Mouse (Mus musculus): ENCODE results near the gene Adam19. TPM values are rescaled to one million over a fixed set of nuclear protein-coding genes. Genes with fewer than 3 reads are reported as not detected.

Gene Adam19
- polyA plus RNA-seq, 1 experiment from 2014 or later, result 8.3 TPM

- Histone ChIP-seq H3K4me1 (ENCODE audit: control insufficient read depth, insufficient read depth, low read length) (no peaks in the 10 kb centered on the region), H3K9ac (replicated peaks; ENCODE audit: low read length) (no peak overlapping the region), H3K27ac (replicated peaks; ENCODE audit: low read depth, low read length) (no peak overlapping the region), H3K4me2 (ENCODE audit: low read length) (no peak overlapping the region), H3K4me3 (replicated peaks; ENCODE audit: low read depth, low read length) (no peak overlapping the region), H3K36me3 (ENCODE audit: control insufficient read depth, insufficient read depth, low read length) (no peaks in the 10 kb centered on the region), H3K27me3 (ENCODE audit: control insufficient read depth, insufficient read depth, low read length) (no peaks in the 10 kb centered on the region), H3K9me3 (ENCODE audit: control insufficient read depth, low read length) (no peaks in the 10 kb centered on the region)
- DNase-seq (no peak), ATAC-seq (ENCODE audit: low FRiP score, low TSS enrichment) (no peak)
- WGBS, result 91% methylated on average over 3 of the region's 3 CpGs
Measured at GRCm38 (mm10) chr11:46084568-46084967, 28.8 kb downstream of the Adam19 start.

GRCm38 (mm10) chr11:46085398-46086163 is 29.8 kb downstream of the Adam19 start:
- Histone ChIP-seq H3K27me3 (ENCODE audit: control insufficient read depth, insufficient read depth, low read length) (no peaks in the 10 kb centered on the region), H3K9ac (replicated peaks; ENCODE audit: low read length) (no peak overlapping the region), H3K27ac (replicated peaks; ENCODE audit: low read depth, low read length) (no peak overlapping the region), H3K36me3 (ENCODE audit: control insufficient read depth, insufficient read depth, low read length) (no peaks in the 10 kb centered on the region), H3K4me1 (ENCODE audit: control insufficient read depth, insufficient read depth, low read length) (no peaks in the 10 kb centered on the region), H3K4me2 (ENCODE audit: low read length) (no peak overlapping the region), H3K4me3 (replicated peaks; ENCODE audit: low read depth, low read length) (no peak overlapping the region), H3K9me3 (ENCODE audit: control insufficient read depth, low read length) (no peaks in the 10 kb centered on the region)
- DNase-seq, result no peak
- WGBS, result 94% methylated on average over 10 of the region's 10 CpGs
- no peak for ATAC-seq (ENCODE audit: low FRiP score, low TSS enrichment)

GRCm38 (mm10) chr11:46086446-46086845 is 30.7 kb downstream of the Adam19 start:
- DNase-seq (no peak), ATAC-seq (ENCODE audit: low FRiP score, low TSS enrichment) (no peak)
- Histone ChIP-seq H3K27ac (replicated peaks; ENCODE audit: low read depth, low read length) (no peak overlapping the region), H3K9ac (replicated peaks; ENCODE audit: low read length) (no peak overlapping the region), H3K36me3 (ENCODE audit: control insufficient read depth, insufficient read depth, low read length) (no peaks in the 10 kb centered on the region), H3K4me2 (ENCODE audit: low read length) (no peak overlapping the region), H3K27me3 (ENCODE audit: control insufficient read depth, insufficient read depth, low read length) (no peaks in the 10 kb centered on the region), H3K4me1 (ENCODE audit: control insufficient read depth, insufficient read depth, low read length) (no peaks in the 10 kb centered on the region), H3K9me3 (ENCODE audit: control insufficient read depth, low read length) (no peaks in the 10 kb centered on the region), H3K4me3 (replicated peaks; ENCODE audit: low read depth, low read length) (no peak overlapping the region)
- 81% methylated on average over 3 of the region's 3 CpGs for WGBS

GRCm38 (mm10) chr11:46089081-46089713 is 33.4 kb downstream of the Adam19 start:
- Histone ChIP-seq H3K27ac (replicated peaks; ENCODE audit: low read depth, low read length) (no peak overlapping the region), H3K36me3 (ENCODE audit: control insufficient read depth, insufficient read depth, low read length) (no peaks in the 10 kb centered on the region), H3K9me3 (ENCODE audit: control insufficient read depth, low read length) (no peaks in the 10 kb centered on the region), H3K4me1 (ENCODE audit: control insufficient read depth, insufficient read depth, low read length) (no peaks in the 10 kb centered on the region), H3K4me3 (replicated peaks; ENCODE audit: low read depth, low read length) (no peak overlapping the region), H3K27me3 (ENCODE audit: control insufficient read depth, insufficient read depth, low read length) (no peaks in the 10 kb centered on the region), H3K4me2 (ENCODE audit: low read length) (no peak overlapping the region), H3K9ac (replicated peaks; ENCODE audit: low read length) (no peak overlapping the region)
- no peak for DNase-seq
- 86% methylated on average over 4 of the region's 4 CpGs for WGBS
- ATAC-seq (ENCODE audit: low FRiP score, low TSS enrichment), result no peak

- Histone ChIP-seq H3K27me3 (ENCODE audit: control insufficient read depth, insufficient read depth, low read length) (no peaks in the 10 kb centered on the region), H3K9ac (replicated peaks; ENCODE audit: low read length) (no peak overlapping the region), H3K27ac (replicated peaks; ENCODE audit: low read depth, low read length) (no peak overlapping the region), H3K4me2 (ENCODE audit: low read length) (no peak overlapping the region), H3K36me3 (ENCODE audit: control insufficient read depth, insufficient read depth, low read length) (peaks cover 8% of the 10 kb centered on the region; the same call in 1 of the 2 replicates), H3K4me3 (replicated peaks; ENCODE audit: low read depth, low read length) (no peak overlapping the region), H3K9me3 (ENCODE audit: control insufficient read depth, low read length) (no peaks in the 10 kb centered on the region), H3K4me1 (ENCODE audit: control insufficient read depth, insufficient read depth, low read length) (no peaks in the 10 kb centered on the region)
- 92% methylated on average over 10 of the region's 10 CpGs for WGBS
- no peak for DNase-seq
- ATAC-seq (ENCODE audit: low FRiP score, low TSS enrichment), result no peak
Measured at GRCm38 (mm10) chr11:46090036-46090725, 34.4 kb downstream of the Adam19 start.

- Histone ChIP-seq H3K9me3 (ENCODE audit: control insufficient read depth, low read length) (no peaks in the 10 kb centered on the region), H3K4me1 (ENCODE audit: control insufficient read depth, insufficient read depth, low read length) (no peaks in the 10 kb centered on the region), H3K27ac (replicated peaks; ENCODE audit: low read depth, low read length) (no peak overlapping the region), H3K9ac (replicated peaks; ENCODE audit: low read length) (no peak overlapping the region), H3K4me3 (replicated peaks; ENCODE audit: low read depth, low read length) (no peak overlapping the region), H3K4me2 (ENCODE audit: low read length) (no peak overlapping the region), H3K36me3 (ENCODE audit: control insufficient read depth, insufficient read depth, low read length) (peaks cover 8% of the 10 kb centered on the region; the same call in 1 of the 2 replicates), H3K27me3 (ENCODE audit: control insufficient read depth, insufficient read depth, low read length) (no peaks in the 10 kb centered on the region)
- WGBS, result 74% methylated on average over 10 of the region's 10 CpGs
- ATAC-seq (ENCODE audit: low FRiP score, low TSS enrichment) (no peak), DNase-seq (no peak)
Measured at GRCm38 (mm10) chr11:46090951-46091667, 35.3 kb downstream of the Adam19 start.

GRCm38 (mm10) chr11:46092121-46092520 is 36.3 kb downstream of the Adam19 start:
- no peak overlapping the region for H3K4me3 ChIP-seq (replicated peaks; ENCODE audit: low read depth, low read length)
- H3K4me1 ChIP-seq (ENCODE audit: control insufficient read depth, insufficient read depth, low read length), result no peaks in the 10 kb centered on the region
- DNase-seq (no peak), ATAC-seq (ENCODE audit: low FRiP score, low TSS enrichment) (no peak)
- 87% methylated on average over 4 of the region's 4 CpGs for WGBS
- H3K9ac ChIP-seq (replicated peaks; ENCODE audit: low read length), result no peak overlapping the region
- no peak overlapping the region for H3K4me2 ChIP-seq (ENCODE audit: low read length)
- no peak overlapping the region for H3K27ac ChIP-seq (replicated peaks; ENCODE audit: low read depth, low read length)
- peaks cover 8% of the 10 kb centered on the region; the same call in 1 of the 2 replicates for H3K36me3 ChIP-seq (ENCODE audit: control insufficient read depth, insufficient read depth, low read length)
- no peaks in the 10 kb centered on the region for H3K27me3 ChIP-seq (ENCODE audit: control insufficient read depth, insufficient read depth, low read length)
- no peaks in the 10 kb centered on the region for H3K9me3 ChIP-seq (ENCODE audit: control insufficient read depth, low read length)

- Histone ChIP-seq H3K27ac (replicated peaks; ENCODE audit: low read depth, low read length) (no peak overlapping the region), H3K4me2 (ENCODE audit: low read length) (no peak overlapping the region), H3K36me3 (ENCODE audit: control insufficient read depth, insufficient read depth, low read length) (peaks cover 20% of the 10 kb centered on the region), H3K27me3 (ENCODE audit: control insufficient read depth, insufficient read depth, low read length) (no peaks in the 10 kb centered on the region), H3K4me1 (ENCODE audit: control insufficient read depth, insufficient read depth, low read length) (no peaks in the 10 kb centered on the region), H3K9ac (replicated peaks; ENCODE audit: low read length) (no peak overlapping the region), H3K9me3 (ENCODE audit: control insufficient read depth, low read length) (no peaks in the 10 kb centered on the region), H3K4me3 (replicated peaks; ENCODE audit: low read depth, low read length) (no peak overlapping the region)
- WGBS, result 76% methylated on average over 9 of the region's 9 CpGs
- DNase-seq (no peak), ATAC-seq (ENCODE audit: low FRiP score, low TSS enrichment) (no peak)
Measured at GRCm38 (mm10) chr11:46095477-46096264, 39.9 kb downstream of the Adam19 start.

All from midbrain, embryonic 14.5 days (tissue).